Mouse (Mus musculus): Measurements from ENCODE around the gene Col2a1. TPM values are rescaled to one million over a fixed set of nuclear protein-coding genes. Genes with fewer than 3 reads are reported as not detected.

Col2a1 gene
- polyA plus RNA-seq, 1 experiment, result 2.2 TPM

- H3K4me1 ChIP-seq (ENCODE audit: control insufficient read depth, insufficient read depth, low read length), result no peaks in the 10 kb centered on the region
- no peaks in the 10 kb centered on the region for H3K27me3 ChIP-seq (ENCODE audit: control insufficient read depth, insufficient read depth, low read length)
- 59% methylated on average over 13 of the region's 13 CpGs for WGBS
- no peak overlapping the region for H3K27ac ChIP-seq (ENCODE audit: insufficient read depth, low read length)
- TF ChIP-seq POLR2A (IDR thresholded peaks at IDR 0.05; ENCODE audit: borderline replicate concordance, insufficient read depth, low read length), result no peak
- no peak for TF ChIP-seq CTCF (IDR thresholded peaks at IDR 0.05; ENCODE audit: borderline replicate concordance, insufficient read depth, low read depth, low read length)
- no peak overlapping the region for H3K4me3 ChIP-seq (replicated peaks; ENCODE audit: insufficient read depth, low read depth, low read length)
- no peak for DNase-seq
These were observed 75.2 kb downstream of the Col2a1 start for GRCm38 (mm10) chr15:97929259-97929824.

GRCm38 (mm10) chr15:97927821-97928220, 76.7 kb downstream of the Col2a1 start:
- TF ChIP-seq POLR2A (IDR thresholded peaks at IDR 0.05; ENCODE audit: borderline replicate concordance, insufficient read depth, low read length) (no peak), CTCF (IDR thresholded peaks at IDR 0.05; ENCODE audit: borderline replicate concordance, insufficient read depth, low read depth, low read length) (no peak)
- H3K27ac ChIP-seq (ENCODE audit: insufficient read depth, low read length), result no peak overlapping the region
- no peak for DNase-seq
- H3K4me1 ChIP-seq (ENCODE audit: control insufficient read depth, insufficient read depth, low read length), result no peaks in the 10 kb centered on the region
- WGBS, result 80% methylated on average over 6 of the region's 6 CpGs
- H3K27me3 ChIP-seq (ENCODE audit: control insufficient read depth, insufficient read depth, low read length), result no peaks in the 10 kb centered on the region
- no peak overlapping the region for H3K4me3 ChIP-seq (replicated peaks; ENCODE audit: insufficient read depth, low read depth, low read length)

- 46% methylated on average over 4 of the region's 4 CpGs for WGBS
- no peak for DNase-seq
- H3K27me3 ChIP-seq (ENCODE audit: control insufficient read depth, insufficient read depth, low read length), result no peaks in the 10 kb centered on the region
- TF ChIP-seq CTCF (IDR thresholded peaks at IDR 0.05; ENCODE audit: borderline replicate concordance, insufficient read depth, low read depth, low read length) (no peak), POLR2A (IDR thresholded peaks at IDR 0.05; ENCODE audit: borderline replicate concordance, insufficient read depth, low read length) (no peak)
- no peaks in the 10 kb centered on the region for H3K4me1 ChIP-seq (ENCODE audit: control insufficient read depth, insufficient read depth, low read length)
- H3K4me3 ChIP-seq (replicated peaks; ENCODE audit: insufficient read depth, low read depth, low read length), result no peak overlapping the region
- H3K27ac ChIP-seq (ENCODE audit: insufficient read depth, low read length), result no peak overlapping the region
These were observed 77.5 kb downstream of the Col2a1 start for GRCm38 (mm10) chr15:97927018-97927417.

Other genes starting within 250 kb of the Col2a1 start
- 35.0 and 36.5 TPM in 2 replicates for gene Rapgef3, start 236.7 kb downstream of the Col2a1 start, polyA plus RNA-seq (2012; rRNA removed)
- gene Slc48a1, start 226.2 kb downstream of the Col2a1 start, polyA plus RNA-seq (2012; rRNA removed), result 129 and 133 TPM in 2 replicates
- gene Hdac7, start 160.2 kb downstream of the Col2a1 start, polyA plus RNA-seq (2012; rRNA removed), result 38.3 and 40.9 TPM in 2 replicates
- gene Vdr, start 94.1 kb downstream of the Col2a1 start, polyA plus RNA-seq (2012; rRNA removed), result 0.41 and 0.46 TPM in 2 replicates
- gene Tmem106c, start 40.5 kb downstream of the Col2a1 start, polyA plus RNA-seq (2012; rRNA removed), result 74.1 and 74.5 TPM in 2 replicates
- gene Pfkm, start 87.9 kb upstream of the Col2a1 start, polyA plus RNA-seq (2012; rRNA removed), result 471 and 489 TPM in 2 replicates
- gene Senp1, start 89.0 kb upstream of the Col2a1 start, polyA plus RNA-seq (2012; rRNA removed), result 14.7 and 16.8 TPM in 2 replicates
- gene Asb8, start 160.9 kb upstream of the Col2a1 start, polyA plus RNA-seq (2012; rRNA removed), result 83.6 and 88.3 TPM in 2 replicates
- gene Ccdc184, start 162.5 kb upstream of the Col2a1 start, polyA plus RNA-seq (2012; rRNA removed), result 24.3 and 30.9 TPM in 2 replicates
- gene Olfr288, start 190.8 kb upstream of the Col2a1 start, polyA plus RNA-seq (2012; rRNA removed), result 0.38 and 0.44 TPM in 2 replicates
- not detected in 2 replicates for gene Gm44579, start 216.3 kb upstream of the Col2a1 start, polyA plus RNA-seq (2012; rRNA removed)
- gene Olfr287, start 216.4 kb upstream of the Col2a1 start, polyA plus RNA-seq (2012; rRNA removed), result 15.4 and 18.5 TPM in 2 replicates
- not detected in 2 replicates for gene Olfr286, start 229.8 kb upstream of the Col2a1 start, polyA plus RNA-seq (2012; rRNA removed)

Data from cerebellum, adult 2 months (tissue).